Mouse (Mus musculus) testis, adult 2 months (tissue): ENCODE measurements around the gene Khdc4. TPM values are rescaled to one million over a fixed set of nuclear protein-coding genes. Genes with fewer than 3 reads are reported as not detected.

ENCODE experiments used
- H3K27ac ChIP-seq: fragments of 200-500 bp; 2 replicates; pipeline ENCODE4 v1.5.1; 2012; ENCODE audit warnings: low read depth, low read length; ENCODE audit not compliant: control insufficient read depth, insufficient read depth
- H3K27me3 ChIP-seq: fragments of 200-500 bp; 2 replicates; pipeline ENCODE4 v1.6.1; 2012; ENCODE audit warnings: mild to moderate bottlenecking, low read length, moderate library complexity; ENCODE audit not compliant: control insufficient read depth, insufficient read depth
- H3K36me3 ChIP-seq: fragments of 200-500 bp; 2 replicates; pipeline ENCODE4 v1.6.1; 2012; ENCODE audit warnings: mild to moderate bottlenecking, low read length; ENCODE audit not compliant: control insufficient read depth, insufficient read depth
- H3K4me1 ChIP-seq: fragments of 200-500 bp; 2 replicates; pipeline ENCODE4 v1.6.1; 2012; ENCODE audit warnings: low read length; ENCODE audit not compliant: control insufficient read depth, insufficient read depth
- H3K4me3 ChIP-seq: fragments of 200-500 bp; 2 replicates; pipeline ENCODE4 v1.5.1; 2012; ENCODE audit warnings: low read depth, mild to moderate bottlenecking, low read length, moderate library complexity, mixed read lengths; ENCODE audit not compliant: control insufficient read depth
- CTCF ChIP-seq: fragments of 200-500 bp; IDR thresholded peaks from 2 replicates; pipeline ENCODE4 v1.5.1; 2012; ENCODE audit warnings: low read depth, mild to moderate bottlenecking, inconsistent platforms, low read length, moderate library complexity; ENCODE audit not compliant: control insufficient read depth, insufficient read depth, insufficient replicate concordance
- POLR2A ChIP-seq: fragments of 200-500 bp; IDR thresholded peaks from 2 replicates; pipeline ENCODE4 v1.6.1; 2012; ENCODE audit warnings: low read depth, mild to moderate bottlenecking, inconsistent platforms, low read length, moderate library complexity; ENCODE audit not compliant: control insufficient read depth
- polyA plus RNA-seq: library from polyadenylated mRNA; depleted of rRNA; stranded (reverse); fragments of >200 nt; gene quantifications from 2 replicates; pipeline ENCODE4 v1.2.3, GENCODE M21; 2012

Khdc4 gene
- polyA plus RNA-seq, 1 experiment: 28.7 TPM

GRCm38 (mm10) chr3:88664095-88664494 is 21.5 kb upstream of the Khdc4 start:
- Histone ChIP-seq H3K4me3 (no peak overlapping the region), H3K27ac (no peak overlapping the region), H3K4me1 (no peaks in the 10 kb centered on the region), H3K27me3 (no peaks in the 10 kb centered on the region), H3K36me3 (no peaks in the 10 kb centered on the region)
- TF ChIP-seq CTCF (no peak), POLR2A (no peak)

- H3K27ac ChIP-seq: peak overlapping the region; percentile 54; the same call in 1 of the 2 replicates
- H3K27me3 ChIP-seq: no peaks in the 10 kb centered on the region
- TF ChIP-seq POLR2A (no peak), CTCF (0 out of 2 replicates have a peak, but pooled peaks have one; percentile 41)
- peaks cover 5% of the 10 kb centered on the region for H3K4me1 ChIP-seq
- H3K4me3 ChIP-seq: peak overlapping the region; percentile 57
- no peaks in the 10 kb centered on the region for H3K36me3 ChIP-seq
These were observed 8.2 kb upstream of the Khdc4 start for GRCm38 (mm10) chr3:88677399-88677798.

GRCm38 (mm10) chr3:88683814-88684213 is 1.8 kb upstream of the Khdc4 start:
- H3K4me1 ChIP-seq: peaks cover 6% of the 10 kb centered on the region
- TF ChIP-seq CTCF (no peak), POLR2A (no peak)
- H3K27me3 ChIP-seq: no peaks in the 10 kb centered on the region
- H3K27ac ChIP-seq: no peak overlapping the region
- H3K4me3 ChIP-seq: peak overlapping the region; percentile 37; the same call in 1 of the 2 replicates
- H3K36me3 ChIP-seq: no peaks in the 10 kb centered on the region

- no peak for TF ChIP-seq POLR2A
- no peak for TF ChIP-seq CTCF
- Histone ChIP-seq H3K4me1 (peaks cover 6% of the 10 kb centered on the region), H3K4me3 (peak overlapping the region; percentile 37), H3K36me3 (peaks cover 2% of the 10 kb centered on the region; the same call in 1 of the 2 replicates), H3K27me3 (no peaks in the 10 kb centered on the region), H3K27ac (peak overlapping the region; percentile 65; the same call in 1 of the 2 replicates)
These were observed 1.2 kb upstream of the Khdc4 start for GRCm38 (mm10) chr3:88684236-88684979.

- peak overlapping the region; percentile 97 for H3K4me3 ChIP-seq
- H3K27ac ChIP-seq: peak overlapping the region; percentile 95
- TF ChIP-seq CTCF (no peak), POLR2A (no peak)
- H3K36me3 ChIP-seq: peaks cover 3% of the 10 kb centered on the region; the same call in 1 of the 2 replicates
- no peaks in the 10 kb centered on the region for H3K27me3 ChIP-seq
- peaks cover 6% of the 10 kb centered on the region for H3K4me1 ChIP-seq
These were observed 402 bp downstream of the Khdc4 start for GRCm38 (mm10) chr3:88685958-88686451.

- Histone ChIP-seq H3K4me1 (peaks cover 6% of the 10 kb centered on the region), H3K27ac (no peak overlapping the region; the same call in 1 of the 2 replicates), H3K36me3 (peaks cover 3% of the 10 kb centered on the region; the same call in 1 of the 2 replicates), H3K27me3 (no peaks in the 10 kb centered on the region), H3K4me3 (peak overlapping the region; percentile 97)
- TF ChIP-seq POLR2A (no peak), CTCF (no peak)
These were observed 1.4 kb downstream of the Khdc4 start for GRCm38 (mm10) chr3:88686734-88687611.

- no peak overlapping the region for H3K27ac ChIP-seq
- no peak overlapping the region for H3K4me3 ChIP-seq
- H3K36me3 ChIP-seq: peaks cover 3% of the 10 kb centered on the region; the same call in 1 of the 2 replicates
- H3K4me1 ChIP-seq: peaks cover 6% of the 10 kb centered on the region
- H3K27me3 ChIP-seq: no peaks in the 10 kb centered on the region
- TF ChIP-seq POLR2A (no peak), CTCF (no peak)
These were observed 3.5 kb downstream of the Khdc4 start for GRCm38 (mm10) chr3:88689079-88689478.
